Mouse (Mus musculus) T-helper 2 cell (primary cell): ENCODE results near the gene Ccdc141.
"Not testable (repeated sequence)": the region's sequence is repeated elsewhere in the genome, so short reads cannot be mapped to it uniquely, and the experiment has no call there.

Experiments used
- in situ Hi-C: fragments of 300-600 bp; cut with MboI, MseI; formaldehyde crosslinking; loops from one replicate; pipeline ENCODE4 v1.15.1; 2025; ENCODE audit warnings: high pct_unique_total_duplicates

Ccdc141 gene

GRCm38 (mm10) chr2:77073930-77074329 lies 96.5 kb downstream of the Ccdc141 start:
- in situ Hi-C loops: no loop called here

- in situ Hi-C loops: loop anchor here (10.0 kb wide), 2 partner anchors 280 to 1920 kb away; no protein-coding TSS in a partner anchor
Observed at GRCm38 (mm10) chr2:77065294-77065693, 105.1 kb downstream of the Ccdc141 start.

GRCm38 (mm10) chr2:77061871-77062270 lies 108.6 kb downstream of the Ccdc141 start:
- in situ Hi-C loops: loop anchor here (10.0 kb wide), 2 partner anchors 283 to 1923 kb away; no protein-coding TSS in a partner anchor

- in situ Hi-C loops: no loop called here
Observed at GRCm38 (mm10) chr2:77059596-77059995, 110.8 kb downstream of the Ccdc141 start.

- in situ Hi-C loops: no loop called here
Observed at GRCm38 (mm10) chr2:77056367-77056766, 114.1 kb downstream of the Ccdc141 start.

GRCm38 (mm10) chr2:77042912-77043311 lies 127.5 kb downstream of the Ccdc141 start:
- in situ Hi-C loops: no loop called here

- in situ Hi-C loops: no loop called here
Observed at GRCm38 (mm10) chr2:77039683-77040082, 130.8 kb downstream of the Ccdc141 start.

GRCm38 (mm10) chr2:77039281-77039680 lies 131.2 kb downstream of the Ccdc141 start:
- in situ Hi-C loops: no loop called here

- in situ Hi-C loops: no loop called here
Observed at GRCm38 (mm10) chr2:77037211-77037610, 133.2 kb downstream of the Ccdc141 start.

GRCm38 (mm10) chr2:77034112-77034511 lies 136.3 kb downstream of the Ccdc141 start:
- in situ Hi-C loops: no loop called here

- in situ Hi-C loops: no loop called here
Observed at GRCm38 (mm10) chr2:77033322-77034060, 136.9 kb downstream of the Ccdc141 start.

- in situ Hi-C loops: no loop called here
Observed at GRCm38 (mm10) chr2:77020649-77021048, 149.8 kb downstream of the Ccdc141 start.

- in situ Hi-C loops: no loop called here
Observed at GRCm38 (mm10) chr2:77017735-77018134, 152.7 kb downstream of the Ccdc141 start.

GRCm38 (mm10) chr2:77013449-77013848 lies 157.0 kb downstream of the Ccdc141 start:
- in situ Hi-C loops: not testable (repeated sequence)

- in situ Hi-C loops: no loop called here
Observed at GRCm38 (mm10) chr2:77011981-77012380, 158.5 kb downstream of the Ccdc141 start.

- in situ Hi-C loops: no loop called here
Observed at GRCm38 (mm10) chr2:77007015-77007414, 163.4 kb downstream of the Ccdc141 start.

- in situ Hi-C loops: no loop called here
Observed at GRCm38 (mm10) chr2:77003148-77003547, 167.3 kb downstream of the Ccdc141 start.

GRCm38 (mm10) chr2:76998351-76998750 lies 172.1 kb downstream of the Ccdc141 start:
- in situ Hi-C loops: no loop called here

- in situ Hi-C loops: no loop called here
Observed at GRCm38 (mm10) chr2:76992493-76993201, 177.8 kb downstream of the Ccdc141 start.

- in situ Hi-C loops: no loop called here
Observed at GRCm38 (mm10) chr2:76987317-76987716, 183.1 kb downstream of the Ccdc141 start.

GRCm38 (mm10) chr2:76984384-76984783 lies 186.1 kb downstream of the Ccdc141 start:
- in situ Hi-C loops: no loop called here

- in situ Hi-C loops: no loop called here
Observed at GRCm38 (mm10) chr2:76983601-76984000, 186.8 kb downstream of the Ccdc141 start.
